Mouse (Mus musculus) retina, postnatal 7 days (tissue): ENCODE results near the gene Neb.

ENCODE experiments used
- DNase-seq: peaks from one replicate; pipeline ENCODE4 v3.0.0-alpha.2; 2012; ENCODE audit warnings: low read depth, low spot score

Neb gene

DNA sequence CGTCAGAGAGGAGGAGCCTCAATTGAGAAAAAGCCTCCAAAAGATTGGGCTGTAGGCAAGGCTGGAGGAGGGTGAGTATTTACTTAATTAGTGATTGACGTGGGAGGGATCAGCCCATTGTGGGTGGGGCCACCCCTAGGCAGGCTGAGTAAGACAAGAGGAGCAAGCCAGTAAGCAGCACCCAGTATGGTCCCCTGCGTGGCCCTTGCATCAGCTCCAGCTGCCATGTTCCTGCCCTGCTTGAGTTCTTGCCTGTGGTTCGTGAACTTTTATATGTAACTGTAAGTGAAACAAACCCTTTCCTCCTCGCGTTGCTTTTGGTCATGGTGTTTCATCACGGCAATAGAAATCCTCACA lies at the start of gene Neb:
Neb (minus strand) TSS at position 27 of the 357 bp plus-strand sequence.
- no peak for DNase-seq

DNA sequence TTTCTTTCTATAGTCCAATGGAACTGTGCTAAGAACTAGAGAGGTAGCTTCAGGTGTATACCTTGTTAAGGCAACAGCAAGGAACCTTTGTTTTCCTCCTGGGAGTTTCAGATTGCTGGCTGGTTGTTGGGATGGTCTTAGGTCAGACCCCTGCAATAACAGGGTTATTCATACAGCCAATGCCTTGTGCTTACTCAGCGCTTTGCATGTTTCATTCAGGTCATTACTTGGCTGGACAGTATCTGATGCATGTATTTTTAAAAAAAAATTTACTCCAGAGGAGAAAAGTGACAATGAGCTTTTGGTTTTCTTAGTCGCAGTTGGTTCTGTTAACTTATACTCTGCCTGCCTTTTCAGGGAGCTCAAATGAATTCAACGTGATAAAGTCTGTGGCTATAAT lies 49.1 kb upstream of the Neb start:
- DNase-seq: no peak

DNA sequence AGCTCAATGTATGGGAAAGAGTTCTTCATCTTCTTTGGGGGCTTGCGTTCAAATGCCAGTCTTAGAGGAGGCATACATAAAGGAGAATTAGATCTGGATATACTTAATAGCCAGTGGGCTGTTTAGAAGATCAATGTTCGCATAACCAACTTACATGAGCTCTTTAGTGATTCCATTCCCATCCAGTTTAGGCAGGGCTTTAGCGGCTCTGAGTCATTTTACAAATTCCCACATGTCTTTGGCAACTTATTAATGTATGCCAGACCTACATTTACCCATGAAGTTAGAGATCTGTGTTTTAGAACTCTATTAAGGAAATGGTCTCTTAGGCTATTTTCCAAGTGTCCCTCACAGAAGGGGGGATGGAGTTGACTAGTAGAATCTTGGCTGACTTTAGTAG lies 47.8 kb upstream of the Neb start:
- no peak for DNase-seq

DNA sequence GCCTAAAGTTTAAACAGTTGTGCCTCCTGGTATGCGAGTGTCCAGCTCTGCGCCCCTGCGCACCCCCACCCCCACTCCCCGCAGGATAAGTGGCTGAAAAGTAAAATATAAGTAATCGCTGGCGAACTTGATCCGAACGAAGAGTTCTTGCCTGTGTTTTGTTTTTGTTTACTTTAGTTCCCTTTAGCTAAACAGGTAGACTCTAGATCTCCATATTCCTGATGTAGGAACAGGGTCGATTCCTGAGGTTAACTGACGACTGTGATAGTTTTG lies 47.2 kb upstream of the Neb start:
- no peak for DNase-seq

DNA sequence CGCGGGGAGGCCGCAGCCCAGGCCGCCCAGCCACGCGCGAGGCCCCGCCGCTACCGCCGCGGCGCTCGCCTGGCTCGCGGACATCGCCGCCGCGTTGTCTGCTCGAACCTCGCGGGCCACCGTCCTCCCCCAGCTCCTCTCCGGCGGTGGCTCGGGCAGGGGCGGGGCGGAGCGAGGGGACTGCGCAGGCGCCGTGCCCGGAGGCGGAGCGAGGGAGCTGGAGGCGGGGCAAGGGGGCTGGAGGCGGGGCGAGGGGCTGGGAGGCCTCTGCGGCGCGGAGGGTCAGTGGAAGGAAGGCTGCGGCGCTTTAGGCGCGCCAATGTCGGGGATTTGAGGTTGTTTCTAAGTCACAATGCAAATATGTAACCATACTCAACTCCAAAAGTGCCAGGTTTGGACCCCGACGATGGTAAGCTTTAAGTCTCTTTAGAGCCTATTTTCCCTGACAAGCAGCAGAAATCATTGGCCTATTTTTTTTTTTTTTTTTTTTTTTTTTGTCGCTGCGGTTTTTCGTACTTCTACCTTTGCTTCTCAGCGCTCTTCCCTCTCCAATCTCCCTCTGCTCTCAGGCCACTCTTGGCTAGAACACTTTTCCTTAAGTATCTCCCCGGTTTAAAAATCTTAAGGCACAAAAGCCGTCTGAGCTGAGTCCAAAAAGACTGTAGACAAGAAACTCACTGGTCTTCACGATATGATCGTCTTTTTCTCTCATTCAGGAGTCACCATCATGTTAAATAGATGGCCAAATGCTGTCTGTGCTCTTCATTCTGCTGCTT lies 46.7 kb upstream of the Neb start, which contains the start of gene Arl5a:
Arl5a (minus strand) TSS at position 155 of the 776 bp plus-strand sequence.
- peak; percentile 89 for DNase-seq

DNA sequence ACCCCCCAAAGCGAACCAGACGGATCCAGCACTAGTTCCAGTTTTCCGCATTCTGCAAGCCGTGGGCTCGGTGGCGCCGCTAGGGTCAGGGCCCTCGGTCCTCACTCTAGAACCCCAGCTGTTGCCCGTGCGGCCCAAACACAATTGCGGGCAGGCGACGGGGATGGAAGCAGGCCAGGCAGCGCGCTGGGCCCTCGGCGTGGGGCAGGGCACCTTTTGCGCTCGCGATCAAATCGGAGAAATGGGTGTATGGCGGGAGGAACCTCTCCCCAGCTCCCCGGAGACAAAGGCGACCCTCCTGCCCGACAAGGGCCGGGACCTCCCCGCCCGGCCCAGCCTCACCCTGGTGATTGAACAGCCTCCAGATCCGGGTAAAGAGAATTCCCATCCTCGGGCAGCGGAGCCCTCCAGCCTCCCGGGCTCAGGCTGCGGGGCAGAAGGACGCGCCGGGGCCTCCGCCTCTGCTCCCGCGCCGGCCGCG lies 46.0 kb upstream of the Neb start:
- peak; percentile 16 for DNase-seq

DNA sequence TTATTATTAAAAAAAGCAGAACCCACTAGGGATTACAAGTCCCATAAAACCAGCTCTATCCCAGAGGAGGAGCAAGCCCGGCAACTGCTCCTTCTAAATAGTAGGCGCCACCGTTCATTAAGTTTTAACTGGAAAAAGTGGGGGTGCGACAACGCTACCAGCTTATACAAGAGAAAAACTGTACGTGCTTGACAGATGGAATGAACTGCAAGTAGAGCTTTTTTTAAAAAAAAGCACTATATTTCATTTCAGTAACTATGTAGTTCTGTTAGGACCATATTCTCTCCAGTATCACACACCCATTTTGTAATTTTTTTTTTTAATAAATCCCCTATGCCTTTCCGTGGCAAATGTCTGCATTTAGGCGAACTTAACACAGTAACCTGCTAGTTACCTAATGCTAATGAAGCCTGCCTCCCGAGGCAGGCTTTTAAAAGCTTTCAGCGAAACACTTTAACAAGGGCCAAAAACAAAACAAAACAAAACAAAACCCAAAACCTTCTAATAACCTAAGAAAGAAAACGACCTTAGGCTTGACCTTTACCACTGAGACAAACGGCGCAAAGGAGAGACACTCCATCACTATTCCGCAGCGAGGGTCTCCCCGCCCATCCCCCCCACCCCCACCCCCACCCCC lies 45.5 kb upstream of the Neb start:
- no peak for DNase-seq

DNA sequence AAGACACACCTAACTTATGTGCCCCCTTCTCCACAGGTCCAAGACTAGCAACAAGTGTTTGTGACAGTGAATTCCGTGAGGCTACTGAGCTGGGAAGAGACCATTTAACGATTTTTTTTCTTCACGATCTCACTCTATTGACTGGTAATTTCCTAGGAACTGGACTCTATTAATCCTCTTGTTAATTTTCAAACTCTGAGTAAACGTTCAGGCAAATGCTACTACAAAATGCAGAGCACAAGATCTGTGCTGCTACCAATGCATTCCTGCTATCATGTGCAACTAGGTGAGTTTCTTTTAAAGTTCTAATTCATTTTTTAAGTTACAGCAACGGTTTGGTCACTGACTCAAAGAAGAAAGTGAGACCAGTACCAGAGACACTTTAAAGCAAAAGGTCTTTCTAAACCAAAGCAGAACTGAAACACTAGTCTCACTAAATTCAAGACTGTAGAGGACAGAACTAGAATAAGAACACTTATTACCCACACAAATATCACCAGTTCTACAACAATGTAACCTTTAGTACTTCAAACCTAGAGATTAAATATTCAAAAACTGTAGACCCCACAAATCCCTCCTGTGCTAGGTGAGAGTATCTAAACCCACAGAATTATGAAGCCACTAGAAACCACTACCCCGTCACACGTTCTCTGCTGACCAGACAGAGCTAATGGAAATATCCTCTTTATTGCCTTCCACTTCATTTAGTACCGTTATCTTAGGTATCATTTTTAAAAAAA lies 44.8 kb upstream of the Neb start:
- no peak for DNase-seq

DNA sequence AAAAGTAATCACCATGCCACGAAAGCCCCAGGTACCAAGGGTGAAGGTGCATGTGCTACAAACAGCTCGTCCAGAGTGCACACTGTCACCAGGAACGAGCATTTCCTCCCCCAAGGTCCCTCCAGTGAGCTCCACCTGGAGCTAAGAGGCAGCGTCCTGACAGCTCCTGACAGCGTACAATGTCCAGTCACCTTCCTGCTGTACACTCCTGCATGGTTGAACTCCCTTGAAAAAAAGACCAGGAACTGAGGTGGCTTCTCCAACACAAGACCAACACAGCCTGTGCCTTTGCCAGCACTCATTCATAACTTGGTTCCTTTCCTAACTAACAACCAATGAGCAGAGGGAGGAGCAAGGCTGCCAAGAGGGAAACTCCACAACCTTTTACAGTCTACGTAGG lies 42.9 kb upstream of the Neb start:
- no peak for DNase-seq

DNA sequence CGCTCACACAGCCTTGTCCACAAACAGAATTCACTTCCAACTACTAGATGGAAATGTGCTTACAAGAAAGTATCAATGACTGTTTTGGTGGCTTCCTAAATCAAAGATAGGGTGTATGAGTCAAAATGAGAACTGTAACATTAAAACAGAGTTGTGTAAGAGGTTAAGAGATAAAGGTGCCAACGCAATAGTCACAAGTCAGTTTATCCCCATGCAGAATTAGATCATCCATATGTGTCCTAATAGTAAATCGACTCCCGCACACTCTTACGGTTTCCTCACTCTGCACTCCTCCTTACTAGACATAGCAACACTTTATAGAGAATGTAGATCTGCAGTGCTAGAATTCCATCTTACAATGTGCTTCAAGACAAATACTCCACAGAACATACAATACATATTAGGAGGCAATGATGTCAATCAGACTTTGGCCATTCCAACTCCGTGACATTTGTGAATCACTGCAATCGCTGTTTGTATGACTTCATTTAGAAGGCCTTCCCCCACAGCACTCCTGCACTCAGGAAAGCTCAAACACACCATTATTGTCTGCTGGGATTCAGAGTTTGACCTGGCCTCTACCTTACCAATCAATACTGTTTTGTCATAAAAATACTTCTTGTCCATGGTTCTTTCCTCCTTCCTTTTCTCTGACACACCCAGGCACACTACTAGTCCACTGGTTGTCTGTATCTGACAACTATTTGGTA lies 41.9 kb upstream of the Neb start:
- DNase-seq: no peak

DNA sequence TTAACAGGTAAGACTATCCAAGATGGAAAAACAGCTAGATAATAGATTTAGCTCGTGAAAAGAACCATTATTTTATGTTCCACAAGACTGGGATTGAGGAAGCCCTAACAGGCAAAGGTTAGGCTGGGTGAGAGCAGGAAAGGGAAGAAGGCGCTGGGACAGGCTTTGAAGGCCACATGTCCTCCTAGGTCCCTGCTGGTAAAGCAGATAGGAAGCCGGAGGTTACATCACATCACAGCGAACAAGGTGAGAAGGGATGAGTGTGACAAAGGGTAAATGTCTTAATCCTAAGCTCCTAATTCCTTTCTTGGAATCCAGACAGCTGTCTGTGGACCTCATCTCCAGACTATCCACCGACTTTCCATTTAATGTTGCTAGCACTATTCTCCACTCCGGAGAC lies 41.0 kb upstream of the Neb start:
- no peak for DNase-seq

DNA sequence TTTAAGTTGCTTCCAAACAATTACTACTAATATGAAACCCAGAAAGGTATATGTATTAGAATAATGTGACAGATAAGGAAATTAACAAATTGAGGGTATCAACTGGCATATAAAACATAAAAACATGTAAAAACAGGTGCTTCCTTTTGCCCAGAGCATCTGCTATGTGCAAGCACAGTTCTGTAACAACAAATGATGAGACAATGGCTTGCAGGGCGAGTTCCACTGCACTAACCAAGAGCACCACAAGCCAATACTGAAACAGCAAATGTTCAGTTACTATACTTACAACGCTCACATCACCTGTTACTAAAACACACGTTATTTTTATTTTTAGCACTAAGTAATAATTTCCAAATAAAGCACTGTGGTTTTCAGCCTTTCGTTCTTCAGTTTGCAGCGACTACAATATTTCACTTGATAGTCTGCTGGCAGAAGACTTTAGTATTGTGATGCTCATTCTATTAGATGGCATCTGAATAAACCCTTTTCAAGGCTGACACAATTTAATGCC lies 34.3 kb upstream of the Neb start:
- DNase-seq: no peak

DNA sequence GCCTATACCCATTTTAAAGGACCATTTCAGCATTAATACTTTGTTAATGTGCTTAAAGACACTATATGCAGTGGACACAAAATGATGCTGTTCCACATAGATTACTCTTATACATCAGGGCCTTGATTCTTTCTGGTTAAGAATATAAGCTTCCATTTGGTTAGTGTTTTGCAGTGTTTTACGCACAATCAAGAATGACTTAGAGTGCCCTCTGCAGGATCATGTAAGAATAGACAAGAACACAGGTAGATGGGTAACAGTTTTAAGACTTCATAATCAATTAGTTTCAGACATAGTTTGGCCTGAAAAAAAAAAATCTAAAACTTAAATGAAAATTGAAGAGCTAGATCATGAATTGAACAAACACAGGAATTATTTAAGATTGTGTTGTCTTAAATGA lies 28.2 kb upstream of the Neb start:
- DNase-seq: no peak

DNA sequence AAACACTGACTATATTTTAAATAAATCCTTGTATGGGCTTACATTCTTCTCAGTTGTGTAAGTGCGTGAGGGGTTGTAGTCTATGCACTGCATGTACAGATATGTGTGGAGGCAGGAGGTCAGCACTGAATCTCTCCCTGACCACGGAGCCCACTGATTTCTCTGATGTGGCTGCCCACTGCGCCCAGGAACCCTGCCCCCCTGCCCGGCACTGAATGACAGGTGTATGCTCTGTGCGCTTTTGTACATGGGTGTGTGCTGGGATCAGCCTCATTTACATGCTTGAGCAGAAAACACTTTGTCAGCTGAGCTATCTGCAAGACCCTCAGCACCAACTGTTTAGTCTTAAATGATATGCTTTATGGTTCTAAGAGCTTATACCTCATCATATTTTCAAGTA lies 27.0 kb upstream of the Neb start:
- DNase-seq: no peak

DNA sequence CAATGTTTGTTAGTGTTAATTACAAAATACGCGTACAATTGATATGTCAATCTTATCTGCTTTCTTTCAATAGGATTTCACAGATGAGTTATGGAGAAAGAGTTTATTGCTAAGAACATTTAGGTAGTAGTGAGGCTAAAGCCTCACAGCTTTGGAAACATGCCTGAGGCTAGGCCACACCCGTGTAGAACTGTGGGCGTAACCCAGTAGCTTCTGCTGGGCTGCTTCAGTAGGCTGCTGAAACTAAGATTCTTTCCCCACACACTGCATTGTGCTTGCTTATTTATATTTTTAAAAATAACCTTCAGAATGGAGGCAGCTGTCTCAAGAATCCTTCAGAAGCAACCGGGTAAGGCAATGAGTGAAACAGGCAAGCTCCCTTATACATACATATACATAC lies 16.3 kb upstream of the Neb start:
- no peak for DNase-seq

DNA sequence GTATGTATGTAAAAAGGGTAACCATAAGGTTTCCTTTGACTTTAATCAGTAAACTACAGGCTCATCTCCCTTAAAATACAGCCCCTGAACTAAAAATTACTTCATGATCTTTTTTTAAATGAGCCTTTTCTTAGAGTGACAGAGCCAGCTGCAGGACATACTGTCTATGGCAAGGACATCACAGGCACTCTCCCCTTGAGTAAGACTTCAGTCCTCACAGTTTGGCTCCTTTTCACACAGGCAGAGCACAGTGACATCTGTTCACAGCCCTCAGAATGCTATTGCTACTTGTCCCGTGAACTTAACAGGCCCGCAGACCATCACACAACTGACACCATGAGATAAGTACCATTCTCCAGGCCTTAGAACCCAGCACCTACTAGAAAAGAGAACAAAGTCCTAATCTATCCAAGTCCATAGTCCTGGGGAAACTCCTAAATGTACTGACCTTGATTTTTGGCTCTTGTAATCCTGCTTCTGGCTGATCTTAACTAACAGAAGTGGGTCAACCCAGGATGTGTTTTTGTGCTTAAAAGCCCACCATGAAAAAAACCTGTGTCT lies 12.2 kb upstream of the Neb start:
- no peak for DNase-seq

DNA sequence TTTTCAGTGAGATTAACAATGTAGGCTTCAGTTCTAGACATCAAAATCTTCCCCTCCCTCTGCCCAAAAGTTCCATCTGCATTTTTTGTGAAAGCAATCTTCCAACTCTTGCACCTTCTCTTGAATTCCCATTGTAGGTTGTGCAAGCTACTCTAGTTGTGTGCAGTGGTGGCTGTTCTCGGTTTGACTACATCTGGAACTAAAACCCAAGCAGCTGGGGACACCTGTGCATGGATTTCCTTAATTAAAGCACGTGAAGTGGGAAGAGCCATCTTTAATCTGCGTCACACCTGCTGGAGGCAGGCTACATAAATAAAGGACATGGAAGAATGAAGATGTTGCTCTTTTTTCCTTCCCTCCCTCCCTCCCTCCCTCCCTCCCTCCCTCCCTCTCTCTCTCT lies 11.7 kb upstream of the Neb start:
- DNase-seq: no peak

DNA sequence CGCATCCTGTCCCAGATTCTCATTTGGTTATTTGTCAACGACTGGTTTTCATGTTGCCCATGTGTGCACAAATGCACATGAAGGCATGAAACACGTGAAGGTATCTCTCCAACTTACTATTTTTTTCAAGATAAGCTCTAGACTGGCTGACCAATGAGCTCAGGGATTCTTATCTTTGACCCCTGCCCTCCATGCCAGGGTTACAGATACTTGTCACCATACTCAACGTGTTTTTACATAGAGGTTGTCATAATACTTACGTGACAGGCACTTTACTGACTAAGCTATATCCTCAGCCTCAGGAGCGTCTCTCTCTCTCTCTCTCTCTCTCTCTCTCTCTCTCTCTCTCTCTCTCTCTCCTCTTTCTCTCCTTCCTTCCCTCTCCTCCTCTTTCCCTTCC lies 8.2 kb upstream of the Neb start:
- no peak for DNase-seq

DNA sequence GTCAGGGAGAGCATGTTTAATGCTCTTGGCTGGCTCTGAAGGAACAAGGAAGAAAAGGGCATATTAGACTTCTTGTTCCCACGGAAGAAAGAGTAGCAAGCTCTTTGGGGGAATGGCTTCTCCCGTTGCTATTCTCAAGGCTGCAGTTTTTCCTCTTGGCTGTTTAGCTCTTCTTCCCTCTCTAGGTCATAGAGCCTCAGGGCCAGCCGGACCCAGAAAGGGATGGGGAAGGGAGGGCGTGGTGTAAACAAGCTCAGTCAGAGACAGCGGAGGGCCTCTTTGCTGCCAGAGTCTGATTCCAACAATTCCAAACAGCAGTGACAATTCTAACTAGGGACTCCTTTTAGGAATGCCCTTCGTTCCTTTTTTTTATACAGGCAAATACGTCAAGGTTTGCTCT lies 7.8 kb upstream of the Neb start:
- DNase-seq: no peak

DNA sequence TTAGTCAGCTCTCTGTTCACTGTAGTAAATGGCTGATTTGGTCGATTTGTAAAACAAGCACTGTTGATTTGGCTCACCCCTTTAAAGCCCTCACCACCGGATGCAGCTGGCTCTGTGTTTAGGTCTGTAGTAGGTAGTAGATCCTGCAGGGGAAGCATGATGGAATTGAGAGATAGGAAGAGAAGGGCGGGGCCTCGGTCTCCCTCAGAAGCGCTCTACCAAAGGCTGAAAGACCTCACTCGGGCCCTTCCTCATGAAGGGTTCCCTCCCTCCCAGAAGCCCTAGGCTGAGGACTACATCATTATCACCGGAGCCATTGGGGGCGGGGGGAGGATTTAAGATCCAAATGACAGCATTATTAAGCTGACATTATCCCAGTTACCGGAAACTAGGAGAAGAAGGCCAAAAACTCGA lies 581 bp upstream of the Neb start:
- no peak for DNase-seq

DNA sequence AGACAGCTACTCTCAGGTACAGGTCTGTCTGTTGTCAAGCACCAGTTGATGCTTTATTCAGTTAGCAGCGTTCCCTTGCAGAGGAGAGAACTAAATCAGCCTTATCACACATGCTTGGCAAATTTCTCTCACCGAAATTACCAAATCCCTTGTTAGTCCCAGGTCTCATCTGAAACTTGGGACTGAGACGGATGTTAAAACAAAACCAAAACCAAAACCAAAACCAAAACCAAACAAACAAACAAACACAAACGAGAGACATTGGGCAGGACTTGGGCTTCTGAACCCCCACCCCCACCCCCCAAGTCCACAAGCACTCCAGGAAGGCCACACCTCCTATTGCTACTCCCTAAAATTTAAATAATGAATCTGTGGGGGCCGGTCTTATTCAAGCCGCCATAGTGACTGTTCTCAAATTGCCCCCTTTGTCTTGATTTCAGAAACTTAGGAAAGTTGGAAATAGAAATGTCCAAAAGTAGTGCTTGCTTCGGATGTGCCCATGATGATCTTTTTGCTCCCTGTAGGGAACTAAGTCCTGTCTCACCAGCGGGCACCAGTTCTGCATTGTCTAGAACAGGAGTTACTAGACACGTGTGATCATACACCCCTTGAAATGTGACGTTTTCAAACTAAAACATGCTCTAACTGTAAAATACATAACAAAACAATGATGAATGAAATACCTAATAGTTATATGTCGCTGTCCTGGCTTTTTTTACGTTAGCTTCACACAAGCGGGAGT lies 397 bp downstream of the Neb start:
- DNase-seq: no peak
